Mouse (Mus musculus): ENCODE data around the gene Grik2.

The Grik2 gene

GRCm38 (mm10) chr10:49788381-49788906 is at the start of gene Grik2:
Gene Grik2 (minus strand): TSS chr10:49788766.
- DNase-seq (ENCODE audit: low spot score): no peak

DNA sequence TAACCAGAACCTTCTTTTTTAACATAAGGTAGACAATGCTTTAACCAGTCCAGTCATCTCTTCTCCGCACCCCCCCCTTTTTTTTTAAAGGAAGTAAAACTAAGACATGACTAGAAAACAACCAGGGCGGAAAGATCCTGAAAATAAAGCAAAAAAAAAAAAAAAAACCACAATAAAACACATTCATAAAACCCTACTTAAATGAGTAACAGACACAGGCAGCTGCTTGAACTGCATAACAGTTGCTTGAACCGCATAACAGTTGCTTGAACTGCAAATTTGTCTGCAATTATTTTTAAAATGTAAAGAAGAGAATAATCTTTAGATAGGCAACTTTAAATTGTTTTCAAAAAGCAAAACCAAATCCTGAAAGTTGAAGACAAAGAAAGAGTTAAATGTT is 45.8 kb upstream of the Grik2 start:
- no peak for DNase-seq (ENCODE audit: low spot score)

- DNase-seq (ENCODE audit: low spot score): no peak
These were observed 18.7 kb upstream of the Grik2 start for GRCm38 (mm10) chr10:49807276-49807675.

DNA sequence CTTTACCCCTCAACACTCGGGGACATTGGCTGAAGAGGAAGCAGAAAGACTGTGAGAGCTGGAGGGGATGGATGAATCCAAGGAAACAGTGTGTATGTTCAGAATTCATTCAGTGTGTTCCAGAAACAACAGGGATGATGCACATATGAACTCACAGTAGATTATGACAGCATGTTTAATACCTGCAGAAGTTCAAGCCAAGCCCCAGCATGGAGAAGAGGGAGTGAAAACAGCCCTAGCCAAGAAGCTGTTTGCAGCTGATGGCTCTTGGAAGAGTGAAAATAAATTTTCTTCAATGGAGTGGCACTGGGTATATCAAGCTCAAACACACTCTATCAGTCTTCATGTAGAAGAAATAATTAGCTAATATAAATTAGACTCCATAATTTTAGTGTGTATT is 12.4 kb upstream of the Grik2 start:
- DNase-seq (ENCODE audit: low spot score): no peak

GRCm38 (mm10) chr10:49794129-49794528 is 5.6 kb upstream of the Grik2 start:
- no peak for DNase-seq (ENCODE audit: low spot score)

- DNase-seq (ENCODE audit: low spot score): no peak
These were observed 1.8 kb upstream of the Grik2 start for GRCm38 (mm10) chr10:49790326-49790725.

DNA sequence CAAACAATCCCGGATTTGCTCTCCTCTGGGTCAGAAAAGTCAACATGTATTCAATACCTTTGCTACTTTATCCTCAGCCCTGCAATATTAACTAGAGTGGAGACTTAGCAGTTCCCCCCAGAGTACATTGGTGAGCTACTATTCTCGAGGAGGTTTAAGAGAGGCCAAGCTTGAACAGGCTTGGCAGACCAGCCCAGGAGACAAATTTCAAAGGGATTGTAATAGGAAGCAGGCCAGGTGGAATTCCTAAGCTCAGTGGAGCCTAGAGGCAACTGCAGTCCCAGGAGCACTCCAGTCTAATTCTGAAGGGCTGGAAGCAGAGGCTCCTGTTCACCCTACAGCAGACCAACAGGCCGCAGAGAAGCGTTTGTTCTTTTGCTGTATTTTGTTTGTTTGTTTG is 1.1 kb upstream of the Grik2 start:
- no peak for DNase-seq (ENCODE audit: low spot score)

GRCm38 (mm10) chr10:49788914-49789313 is 348 bp upstream of the Grik2 start:
- DNase-seq (ENCODE audit: low spot score): no peak

GRCm38 (mm10) chr10:49786630-49787029 is 1.9 kb downstream of the Grik2 start:
- DNase-seq (ENCODE audit: low spot score): no peak

DNA sequence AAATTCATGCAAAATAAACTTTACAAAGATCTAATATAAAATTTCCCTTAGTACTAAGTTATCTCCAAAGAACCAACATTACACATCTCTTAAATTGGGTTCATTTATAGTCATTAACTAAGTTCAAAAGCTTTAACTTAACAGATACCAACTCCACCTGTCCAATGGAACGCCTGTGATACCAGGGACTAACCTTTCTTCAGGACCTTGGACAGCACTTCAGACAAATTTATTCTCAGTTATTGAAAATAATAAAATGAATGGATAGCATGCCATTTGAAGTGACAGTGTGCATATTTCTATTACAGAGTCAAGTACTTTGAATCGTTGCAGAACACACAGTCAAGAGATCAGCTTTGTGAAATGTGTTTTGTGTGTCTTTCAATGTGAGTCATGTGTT is 3.1 kb downstream of the Grik2 start:
- no peak for DNase-seq (ENCODE audit: low spot score)

DNA sequence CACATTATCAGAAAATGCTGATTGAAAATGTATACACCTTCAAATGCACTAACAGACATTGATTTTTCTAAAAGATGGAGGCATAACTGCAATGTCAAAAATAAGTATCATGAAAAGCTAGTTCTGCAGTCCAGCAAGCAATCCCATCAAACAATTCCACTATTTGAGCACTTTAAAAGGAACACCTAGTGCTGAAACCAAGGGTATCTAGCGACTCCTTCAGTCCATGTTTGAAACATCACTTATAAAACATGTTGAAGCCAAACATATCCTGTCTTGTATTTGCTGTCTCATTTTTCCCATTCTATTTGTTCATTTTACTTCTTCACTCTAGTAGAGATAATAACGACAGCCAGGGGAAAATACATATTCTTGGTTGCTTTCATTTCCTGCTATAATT is 3.7 kb downstream of the Grik2 start:
- no peak for DNase-seq (ENCODE audit: low spot score)

DNA sequence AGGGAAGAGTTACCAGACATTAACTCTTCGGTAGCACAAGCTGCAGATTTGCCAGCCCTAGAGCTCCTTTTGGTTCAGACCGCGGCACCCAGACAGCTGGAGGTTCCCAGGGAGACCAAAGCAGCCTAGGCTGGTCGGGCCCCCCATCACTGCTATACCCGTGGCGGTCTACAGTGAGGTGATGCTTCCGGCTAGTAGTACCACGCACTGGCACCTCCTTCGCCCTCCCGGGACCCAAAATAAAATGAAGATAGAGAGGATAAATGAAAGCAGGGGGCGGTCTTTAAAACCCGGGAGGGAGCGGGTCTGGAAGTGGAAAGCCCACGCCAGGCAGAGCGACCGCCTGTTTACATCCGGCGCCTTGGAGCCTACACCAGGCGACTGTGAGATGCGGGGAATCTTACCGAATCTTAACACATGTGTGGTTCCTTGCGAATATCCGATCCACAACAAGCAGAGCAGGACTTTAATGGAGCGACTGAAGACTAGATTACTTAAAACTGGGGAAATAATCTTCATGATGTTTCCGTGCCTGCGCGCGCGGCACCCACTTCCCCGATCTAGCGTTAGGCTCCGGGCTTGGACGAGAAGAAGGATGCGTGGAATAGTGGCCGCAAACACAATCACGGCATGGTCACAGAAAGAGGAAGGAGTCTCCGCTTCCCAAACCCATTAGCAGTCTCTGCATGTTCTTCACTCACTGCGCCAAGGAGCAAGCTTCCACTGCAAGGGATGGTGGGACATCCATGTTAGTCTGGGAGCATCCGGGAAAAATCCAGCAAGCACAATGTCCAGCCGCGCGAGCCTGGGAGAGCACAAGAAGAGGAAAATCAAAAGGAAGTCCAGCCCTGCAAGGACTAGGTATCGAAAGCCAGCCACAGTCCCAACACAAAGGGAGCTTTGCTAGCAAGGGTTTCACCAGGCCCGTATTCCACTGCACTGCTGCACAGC is 5.5 kb downstream of the Grik2 start:
- DNase-seq (ENCODE audit: low spot score): no peak

- DNase-seq (ENCODE audit: low spot score): no peak
These were observed 6.5 kb downstream of the Grik2 start for GRCm38 (mm10) chr10:49782061-49782460.

- DNase-seq (ENCODE audit: low spot score): no peak
These were observed 8.1 kb downstream of the Grik2 start for GRCm38 (mm10) chr10:49780430-49780829.

GRCm38 (mm10) chr10:49768897-49769296 is 19.7 kb downstream of the Grik2 start:
- no peak for DNase-seq (ENCODE audit: low spot score)

GRCm38 (mm10) chr10:49767556-49767955 is 21.0 kb downstream of the Grik2 start:
- DNase-seq (ENCODE audit: low spot score): no peak

- DNase-seq (ENCODE audit: low spot score): no peak
These were observed 26.0 kb downstream of the Grik2 start for GRCm38 (mm10) chr10:49762607-49763006.

DNA sequence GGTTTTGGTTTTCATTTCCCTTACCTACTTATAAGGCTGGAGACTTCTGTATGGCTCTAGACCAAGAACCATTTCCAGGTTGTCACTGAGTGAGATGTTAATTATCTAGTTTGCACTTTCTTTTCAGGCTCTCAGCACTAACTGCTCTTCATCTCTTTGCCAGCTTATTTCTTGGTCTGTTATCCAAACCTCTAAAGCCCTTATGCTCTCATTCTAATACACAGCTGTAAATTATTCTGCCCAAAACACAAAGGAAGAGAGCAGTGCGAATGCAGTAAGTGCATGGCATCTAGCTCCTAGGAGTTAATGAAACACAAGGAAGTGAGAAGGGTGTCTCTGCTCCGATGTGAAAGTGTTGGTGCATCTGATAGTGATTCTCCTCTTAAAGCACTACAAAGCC is 36.8 kb downstream of the Grik2 start:
- DNase-seq (ENCODE audit: low spot score): no peak

GRCm38 (mm10) chr10:49731841-49732240 is 56.7 kb downstream of the Grik2 start:
- DNase-seq (ENCODE audit: low spot score): no peak

GRCm38 (mm10) chr10:49723706-49724105 is 64.9 kb downstream of the Grik2 start:
- no peak for DNase-seq (ENCODE audit: low spot score)

DNA sequence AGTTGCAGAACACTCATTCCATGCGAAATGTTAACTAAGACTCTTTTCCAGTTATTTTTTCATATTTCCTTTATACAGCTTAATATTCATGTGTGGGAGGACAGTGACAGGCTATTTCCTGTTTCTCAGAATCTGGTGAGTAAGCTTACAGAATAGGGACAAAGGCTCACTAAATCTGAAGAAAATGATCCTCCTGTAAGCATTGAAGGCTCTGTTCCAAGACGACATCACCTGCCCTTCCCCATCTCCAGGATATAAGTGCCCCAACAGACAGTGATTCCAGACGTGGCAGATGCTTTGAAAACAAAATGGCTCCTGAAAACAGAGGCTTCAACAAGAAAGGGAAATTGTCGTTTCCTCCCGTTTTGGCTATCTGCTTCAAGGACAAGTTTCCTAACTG is 71.7 kb downstream of the Grik2 start:
- DNase-seq (ENCODE audit: low spot score): no peak

GRCm38 (mm10) chr10:49709748-49710147 is 78.8 kb downstream of the Grik2 start:
- no peak for DNase-seq (ENCODE audit: low spot score)

DNA sequence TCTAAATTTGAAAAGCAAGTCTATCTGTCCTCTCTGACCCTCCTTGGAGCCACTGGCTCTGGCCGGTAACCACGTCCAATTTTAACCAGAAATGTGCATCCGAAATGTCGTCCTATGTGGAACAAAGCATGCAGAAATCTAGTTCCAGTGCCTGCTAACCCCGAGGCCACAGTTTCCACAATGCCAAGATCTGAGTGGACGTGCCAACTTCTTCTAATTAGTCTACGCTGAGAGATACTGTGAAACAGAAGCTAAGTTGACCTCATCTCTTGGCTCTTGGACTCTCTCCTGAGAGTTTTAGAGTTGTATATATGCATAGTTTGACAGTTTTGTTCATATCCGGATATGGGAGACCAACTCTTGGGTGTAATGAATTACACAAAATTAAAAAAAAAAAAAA is 84.1 kb downstream of the Grik2 start:
- DNase-seq (ENCODE audit: low spot score): no peak

DNA sequence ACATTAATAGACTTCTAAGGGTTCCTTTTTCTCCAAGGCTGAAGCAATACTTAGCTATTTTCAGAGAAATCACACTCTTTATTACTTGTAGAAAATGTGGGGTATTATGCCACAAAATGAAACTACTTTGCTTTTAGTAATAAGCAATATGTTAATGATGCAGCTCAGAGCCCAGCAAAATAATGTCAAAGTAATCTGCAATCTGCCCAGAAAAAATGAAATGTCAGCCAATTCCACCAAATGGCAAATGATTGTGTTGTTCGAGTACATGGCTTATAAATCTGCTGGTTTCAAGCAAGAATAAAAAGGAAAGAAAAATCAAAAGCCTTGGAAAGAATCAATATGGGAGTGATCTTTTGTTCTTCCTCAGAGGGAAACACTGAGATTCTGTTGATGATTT is 136.2 kb downstream of the Grik2 start:
- no peak for DNase-seq (ENCODE audit: low spot score)
